13 mouse cellular contexts compared by ENCODE assay signal in genomic region chr8:110987805-110988744, GRCm38 (mm10). TPM values are rescaled to one million over a fixed set of nuclear protein-coding genes. Genes with fewer than 3 reads are reported as not detected.
DNase-seq lines count a peak whose midpoint lies in the region; ATAC-seq and TF ChIP-seq lines count a peak whose summit lies in the region.
"Had no signal": no experiment of that assay in that cellular context is flagged by ENCODE, and none has a peak within 500 bp of the region (broad histone marks: within the 10 kb centered on the region; RNA-seq: fewer than 3 reads in every experiment).

No protein-coding gene starts in this region.

- no peak for TF ChIP-seq CTCF in intestine, postnatal 0 days (IDR thresholded peaks at IDR 0.05; ENCODE audit: low read depth)

- H3K9ac ChIP-seq in intestine, postnatal 0 days (ENCODE audit: low read depth, low read length), result no peak overlapping the region
- H3K9ac ChIP-seq in kidney, embryonic 16.5 days (replicated peaks; ENCODE audit: low read length), result no peak overlapping the region

- DNase-seq in spleen, postnatal 36 days (ENCODE audit: low spot score in 2 of 2), result peak; percentile 54 to 58
- DNase-seq in spleen, adult 12 weeks (ENCODE audit: low spot score), result no peak
- DNase-seq in right cerebral cortex, postnatal 10 days (ENCODE audit: low spot score in 2 of 2), result no peak
- no peak for DNase-seq in adrenal gland, postnatal 25 days
- no peak for DNase-seq in right cerebral cortex, postnatal 36 days (ENCODE audit: low spot score in 2 of 2)
- DNase-seq: cerebellum, adult 11-12 months; heart, adult 18-20 months; heart, postnatal 4 days; kidney, adult 11 months had no signal

- H3K36me3 ChIP-seq in intestine, postnatal 0 days (ENCODE audit: control insufficient read depth, insufficient read depth), result peaks cover 68% of the 10 kb centered on the region
- H3K36me3 ChIP-seq in kidney, embryonic 16.5 days (ENCODE audit: insufficient read depth, low read length), result peaks cover 66% of the 10 kb centered on the region

- H3K9me3 ChIP-seq in intestine, postnatal 0 days (ENCODE audit: control insufficient read depth), result no peaks in the 10 kb centered on the region
- no peaks in the 10 kb centered on the region for H3K9me3 ChIP-seq in kidney, embryonic 16.5 days (ENCODE audit: low read length)

- 47% methylated on average over 8 of the region's 8 CpGs for WGBS in intestine, postnatal 0 days
- WGBS in kidney, embryonic 16.5 days, result 86% methylated on average over 8 of the region's 8 CpGs

- H3K27ac ChIP-seq in intestine, postnatal 0 days (ENCODE audit: low read depth, low read length), result 0 out of 2 replicates have a peak overlapping the region, but pooled peaks have one; percentile 15
- H3K27ac ChIP-seq in kidney, embryonic 16.5 days (ENCODE audit: low read length), result no peak overlapping the region
- H3K27ac ChIP-seq: left cerebral cortex, adult 2 months had no signal

- no peaks in the 10 kb centered on the region for H3K4me1 ChIP-seq in intestine, postnatal 0 days (replicated peaks; ENCODE audit: control insufficient read depth, insufficient read depth, low read length)
- H3K4me1 ChIP-seq in kidney, embryonic 16.5 days (ENCODE audit: insufficient read depth, low read length), result no peaks in the 10 kb centered on the region

- peak; percentile 88 for ATAC-seq in intestine, postnatal 0 days
- ATAC-seq in megakaryocyte progenitor cell, adult 5-6 weeks (replicated peaks; ENCODE audit: poor library complexity), result peak; percentile 98
- no peak for ATAC-seq in kidney, embryonic 16.5 days (ENCODE audit: low FRiP score, low TSS enrichment)

- no peaks in the 10 kb centered on the region for H3K27me3 ChIP-seq in intestine, postnatal 0 days (replicated peaks; ENCODE audit: control insufficient read depth, insufficient read depth, low read length)
- H3K27me3 ChIP-seq in kidney, embryonic 16.5 days (ENCODE audit: insufficient read depth, low read length), result no peaks in the 10 kb centered on the region

- H3K4me3 ChIP-seq in intestine, postnatal 0 days (ENCODE audit: low read depth, low read length), result no peak overlapping the region
- H3K4me3 ChIP-seq in kidney, embryonic 16.5 days (ENCODE audit: low read length), result no peak overlapping the region
- H3K4me3 ChIP-seq: left cerebral cortex, adult 2 months had no signal

- peak overlapping the region; percentile 35 for H3K4me2 ChIP-seq in intestine, postnatal 0 days (replicated peaks; ENCODE audit: low read depth)
- H3K4me2 ChIP-seq in kidney, embryonic 16.5 days (replicated peaks; ENCODE audit: low read depth, low read length), result no peak overlapping the region

RNA-seq across cellular contexts. Expression of gene Ddx19a, which starts 9.5 kb away (rescaled TPM):
- polyA plus RNA-seq in intestine, postnatal 0 days (2015; fragmentation: Nextera tagmentation; extraction: Ambion mirVana), result 8.0 and 8.9 TPM in 2 replicates
- 75.2 and 76.8 TPM in 2 replicates for total RNA-seq in megakaryocyte progenitor cell, adult 5-6 weeks (2015)
- 37.4 and 48.8 TPM in 2 replicates for total RNA-seq in megakaryocyte progenitor cell, adult 5-6 weeks (2017)
- 39.5 and 50.9 TPM in 2 replicates for total RNA-seq in adrenal gland, postnatal 25 days (2021)
- 15.0 and 15.1 TPM in 2 replicates for polyA plus RNA-seq in kidney, embryonic 16.5 days (2015; fragmentation: Nextera tagmentation; extraction: Ambion mirVana)

RNA-seq across cellular contexts. Expression of gene Ddx19b, which starts 43.5 kb away (rescaled TPM):
- 3.4 and 4.5 TPM in 2 replicates for polyA plus RNA-seq in intestine, postnatal 0 days (2015; fragmentation: Nextera tagmentation; extraction: Ambion mirVana)
- 5.8 and 7.0 TPM in 2 replicates for total RNA-seq in megakaryocyte progenitor cell, adult 5-6 weeks (2015)
- total RNA-seq in megakaryocyte progenitor cell, adult 5-6 weeks (2017), result 14.0 and 14.9 TPM in 2 replicates
- total RNA-seq in adrenal gland, postnatal 25 days (2021), result 9.3 and 12.4 TPM in 2 replicates
- 6.2 and 6.8 TPM in 2 replicates for polyA plus RNA-seq in kidney, embryonic 16.5 days (2015; fragmentation: Nextera tagmentation; extraction: Ambion mirVana)

RNA-seq across cellular contexts. Expression of gene Aars, which starts 44.9 kb away (rescaled TPM):
- 30.0 and 30.7 TPM in 2 replicates for polyA plus RNA-seq in intestine, postnatal 0 days (2015; fragmentation: Nextera tagmentation; extraction: Ambion mirVana)
- total RNA-seq in megakaryocyte progenitor cell, adult 5-6 weeks (2015), result 12.8 and 15.5 TPM in 2 replicates
- total RNA-seq in megakaryocyte progenitor cell, adult 5-6 weeks (2017), result 38.3 and 47.6 TPM in 2 replicates
- 163 and 173 TPM in 2 replicates for total RNA-seq in adrenal gland, postnatal 25 days (2021)
- 57.7 and 66.3 TPM in 2 replicates for polyA plus RNA-seq in kidney, embryonic 16.5 days (2015; fragmentation: Nextera tagmentation; extraction: Ambion mirVana)

Comparison
In these comparisons a context has a peak if more than half of its experiments do, and no peak if none do; other contexts are left out.
1. DNase-seq: peak in spleen, postnatal 36 days (2 of 2); none in spleen, adult 12 weeks (single experiment), right cerebral cortex, postnatal 10 days (0 of 2), adrenal gland, postnatal 25 days (single experiment) and right cerebral cortex, postnatal 36 days (0 of 2).